Mouse (Mus musculus) heart, embryonic 14.5 days (tissue): Measurements from ENCODE around the gene Gmeb2. TPM values are rescaled to one million over a fixed set of nuclear protein-coding genes. Genes with fewer than 3 reads are reported as not detected.

Source experiments
- ATAC-seq: fragments of 200-750 bp; cut with Nextera tagmentation; 2 replicates; pipeline ENCODE4 v1.8.0; 2017; ENCODE audit warnings: low read depth, moderate TSS enrichment; ENCODE audit not compliant: insufficient number of reproducible peaks, insufficient read depth, low FRiP score
- H3K27ac ChIP-seq, 2 experiments: fragments of 200-500 bp in 1 of 2; fragments of 300-500 bp in 1 of 2; sonication (generic) in 1 of 2; replicated peaks in 1 of 2; 2 replicates each; pipeline ENCODE4 v1.5.1; 2012 to 2014; ENCODE audit warnings: low read depth in 2 of 2, low read length in 2 of 2, control low read depth in 1 of 2, mild to moderate bottlenecking in 1 of 2, mixed read lengths in 1 of 2; ENCODE audit not compliant: control insufficient read depth in 1 of 2, insufficient read depth in 1 of 2
- H3K27me3 ChIP-seq: fragments of 300-500 bp; sonication (generic); 2 replicates; pipeline ENCODE4 v1.6.1; 2014; ENCODE audit warnings: mild to moderate bottlenecking, low read length, control low read depth; ENCODE audit not compliant: control insufficient read depth, insufficient read depth
- H3K36me3 ChIP-seq: fragments of 300-500 bp; sonication (generic); 2 replicates; pipeline ENCODE4 v1.6.1; 2014; ENCODE audit warnings: mild to moderate bottlenecking, control low read depth, low read length, mixed read lengths; ENCODE audit not compliant: control insufficient read depth, insufficient read depth
- H3K4me1 ChIP-seq, 2 experiments: fragments of 200-500 bp in 1 of 2; fragments of 300-500 bp in 1 of 2; sonication (generic) in 1 of 2; 2 replicates each; pipeline ENCODE4 v1.6.1; 2012 to 2014; ENCODE audit warnings: low read length in 2 of 2, control low read depth in 1 of 2, mixed read lengths in 1 of 2; ENCODE audit not compliant: control insufficient read depth in 2 of 2, insufficient read depth in 2 of 2
- H3K4me2 ChIP-seq: fragments of 300-500 bp; sonication (generic); 2 replicates; pipeline ENCODE4 v1.6.1; 2014; ENCODE audit warnings: mild to moderate bottlenecking, low read length
- H3K4me3 ChIP-seq, 2 experiments: fragments of 200-500 bp in 1 of 2; fragments of 300-500 bp in 1 of 2; sonication (generic) in 1 of 2; 2 replicates each; pipeline ENCODE4 v1.5.1; 2012 to 2014; ENCODE audit warnings: low read length in 2 of 2, mild to moderate bottlenecking in 2 of 2, control low read depth in 1 of 2, low read depth in 1 of 2, moderate library complexity in 1 of 2; ENCODE audit not compliant: control insufficient read depth in 1 of 2, insufficient read depth in 1 of 2
- H3K9ac ChIP-seq: fragments of 300-500 bp; sonication (generic); 2 replicates; pipeline ENCODE4 v1.6.1; 2014; ENCODE audit warnings: mild to moderate bottlenecking, low read length
- H3K9me3 ChIP-seq: fragments of 300-500 bp; sonication (generic); 2 replicates; pipeline ENCODE4 v1.6.1; 2016; ENCODE audit warnings: low read length, control low read depth; ENCODE audit not compliant: control insufficient read depth
- WGBS: fragments of 180-500 bp; shearing (Covaris S2); extraction: QIAGEN DNeasy Blood & Tissue Kit; methylation state at CpG from one replicate; pipeline ENCODE4 v1.1.7; 2014; 5-methylcytosine and 5-hydroxymethylcytosine counted together
- polyA plus RNA-seq: library from polyadenylated mRNA; unstranded; fragments of >200 nt; fragmentation: Nextera tagmentation; extraction: Ambion mirVana; gene quantifications from 2 replicates; pipeline ENCODE4 v1.2.1, GENCODE M21; 2014

Gene Gmeb2
- polyA plus RNA-seq, 1 experiment from 2014 or later = 9.1 TPM

DNA sequence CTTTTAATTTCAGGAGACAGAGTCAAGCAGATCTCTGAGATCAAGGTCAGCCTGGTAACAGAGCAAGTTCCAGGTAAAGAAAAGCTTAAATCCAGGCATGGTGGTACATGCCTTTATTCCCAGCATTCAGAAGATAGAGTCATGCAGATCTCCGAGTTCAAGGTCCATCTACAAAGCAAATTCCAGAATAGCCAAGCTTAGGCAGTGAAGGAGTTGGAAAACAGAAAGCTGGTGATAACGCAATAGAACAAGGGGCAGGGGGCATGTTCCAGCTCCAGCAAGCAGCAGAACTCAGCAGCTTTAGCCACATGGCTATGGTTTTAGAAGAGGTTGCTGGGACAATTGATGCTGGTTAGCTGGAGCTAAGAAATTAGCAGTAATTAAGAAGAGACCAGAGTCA lies 62.8 kb downstream of the Gmeb2 start:
- Histone ChIP-seq H3K9me3 (no peaks in the 10 kb centered on the region), H3K4me1 (peaks cover 4 to 5% of the 10 kb centered on the region in 2 experiments; a peak in 2 of 4 replicates), H3K27ac (no peak overlapping the region), H3K9ac (no peak overlapping the region), H3K4me2 (no peak overlapping the region), H3K36me3 (no peaks in the 10 kb centered on the region), H3K27me3 (no peaks in the 10 kb centered on the region), H3K4me3 (no peak overlapping the region)
- ATAC-seq = no peak
- 72% methylated on average over 2 of the region's 2 CpGs for WGBS

- Histone ChIP-seq H3K4me1 (peaks cover 8 to 11% of the 10 kb centered on the region in 2 experiments; a peak in 3 of 4 replicates), H3K4me3 (peak overlapping the region in 1 of 2 experiments; percentile 35; a peak in 2 of 4 replicates), H3K4me2 (peak overlapping the region; percentile 70), H3K27me3 (peaks cover 4% of the 10 kb centered on the region; the same call in 1 of the 2 replicates), H3K27ac (0 out of 4 replicates have a peak overlapping the region, but pooled peaks of 1 of the 2 experiments have one; percentile 1), H3K36me3 (no peaks in the 10 kb centered on the region), H3K9me3 (no peaks in the 10 kb centered on the region), H3K9ac (0 out of 2 replicates have a peak overlapping the region, but pooled peaks have one; percentile 28)
- WGBS = 64% methylated on average over 2 of the region's 2 CpGs
- ATAC-seq = no peak
Observed at GRCm38 (mm10) chr2:181220361-181220760, 67.5 kb downstream of the Gmeb2 start.

- peak within 1 kb of the TSS; percentile 11 to 35; a peak in 3 of 4 replicates for H3K4me3 ChIP-seq
- peak within 1 kb of the TSS in 1 of 2 experiments; percentile 34; a peak in 1 of 4 replicates for H3K27ac ChIP-seq
- peaks cover 8 to 11% of the 10 kb centered on the region in 2 experiments; a peak in 3 of 4 replicates for H3K4me1 ChIP-seq
- H3K4me2 ChIP-seq = peak within 1 kb of the TSS; percentile 70
- H3K9ac ChIP-seq = peak within 1 kb of the TSS; percentile 28; the same call in 1 of the 2 replicates
- H3K36me3 ChIP-seq = no peaks in the 10 kb centered on the region
- peak; percentile 79 for ATAC-seq
- 3% methylated on average over 25 of the region's 25 CpGs for WGBS
- H3K9me3 ChIP-seq = no peaks in the 10 kb centered on the region
- peaks cover 4% of the 10 kb centered on the region; the same call in 1 of the 2 replicates for H3K27me3 ChIP-seq
Observed at GRCm38 (mm10) chr2:181219538-181220216, 68.2 kb downstream of the Gmeb2 start, which contains the start of gene Fndc11. Gene Fndc11 (plus strand): TSS chr2:181220013.

DNA sequence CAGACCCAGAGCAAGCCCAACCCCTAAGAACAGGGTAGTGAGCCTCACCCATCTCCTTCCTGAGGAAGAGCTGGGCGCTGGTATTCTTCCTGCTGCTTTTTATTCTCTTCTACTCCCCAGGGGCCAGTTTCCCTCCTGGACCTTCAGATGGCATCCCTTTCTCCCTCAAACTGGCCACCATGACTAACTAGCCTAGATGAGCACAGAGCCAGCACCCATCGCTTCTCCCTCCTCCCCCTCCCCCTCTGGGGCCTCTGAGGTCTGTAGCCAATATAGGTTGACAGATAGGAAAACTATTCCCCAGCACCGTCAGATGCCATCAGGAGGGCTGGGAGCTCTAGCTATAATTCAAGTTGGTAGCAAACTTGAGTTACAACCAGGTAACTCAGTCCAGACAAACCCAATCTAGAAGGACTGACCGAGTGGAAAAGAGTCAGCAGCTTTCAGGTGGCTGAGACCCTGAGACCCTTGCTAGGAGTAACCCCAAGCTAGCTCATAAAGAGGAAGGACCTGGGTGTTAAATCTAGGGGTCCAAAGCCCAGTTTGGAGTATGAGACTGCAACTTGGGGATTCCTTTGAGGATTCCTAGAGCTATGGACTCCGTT lies 68.9 kb downstream of the Gmeb2 start:
- H3K9ac ChIP-seq = no peak overlapping the region
- no peak overlapping the region for H3K27ac ChIP-seq
- H3K27me3 ChIP-seq = peaks cover 10% of the 10 kb centered on the region
- no peaks in the 10 kb centered on the region for H3K9me3 ChIP-seq
- ATAC-seq = no peak
- H3K36me3 ChIP-seq = no peaks in the 10 kb centered on the region
- 56% methylated on average over 5 of the region's 5 CpGs for whole genome bisulfite sequencing
- H3K4me3 ChIP-seq = no peak overlapping the region
- H3K4me2 ChIP-seq = 0 out of 2 replicates have a peak overlapping the region, but pooled peaks have one; percentile 70
- peaks cover 8 to 11% of the 10 kb centered on the region in 2 experiments; a peak in 3 of 4 replicates for H3K4me1 ChIP-seq

GRCm38 (mm10) chr2:181216037-181216436 lies 71.8 kb downstream of the Gmeb2 start:
- no peak overlapping the region for H3K9ac ChIP-seq
- H3K4me2 ChIP-seq = no peak overlapping the region
- H3K4me3 ChIP-seq = no peak overlapping the region
- H3K27me3 ChIP-seq = peaks cover 39% of the 10 kb centered on the region
- peaks cover 8 to 17% of the 10 kb centered on the region in 2 experiments; a peak in 3 of 4 replicates for H3K4me1 ChIP-seq
- H3K27ac ChIP-seq = no peak overlapping the region
- no peak for ATAC-seq
- 85% methylated on average over 6 of the region's 6 CpGs for WGBS
- H3K36me3 ChIP-seq = no peaks in the 10 kb centered on the region
- no peaks in the 10 kb centered on the region for H3K9me3 ChIP-seq

GRCm38 (mm10) chr2:181213021-181213445 lies 74.8 kb downstream of the Gmeb2 start, which contains the start of gene Srms:
Gene Srms (minus strand): TSS chr2:181213185.
- Histone ChIP-seq H3K4me1 (peaks cover 0 to 7% of the 10 kb centered on the region in 2 experiments; a peak in 2 of 4 replicates), H3K4me3 (peak within 1 kb of the TSS; percentile 21 to 33), H3K27me3 (peaks cover 52% of the 10 kb centered on the region), H3K4me2 (peak within 1 kb of the TSS; percentile 61), H3K9me3 (no peaks in the 10 kb centered on the region), H3K36me3 (no peaks in the 10 kb centered on the region), H3K9ac (peak within 1 kb of the TSS; percentile 53; the same call in 1 of the 2 replicates), H3K27ac (no peak within 1 kb of the TSS)
- 3% methylated on average over 17 of the region's 17 CpGs for WGBS
- ATAC-seq = no peak

- Histone ChIP-seq H3K4me1 (peaks cover 0 to 7% of the 10 kb centered on the region in 2 experiments; a peak in 2 of 4 replicates), H3K9me3 (no peaks in the 10 kb centered on the region), H3K36me3 (no peaks in the 10 kb centered on the region), H3K9ac (peak overlapping the region; percentile 53; the same call in 1 of the 2 replicates), H3K4me2 (peak overlapping the region; percentile 61), H3K4me3 (peak overlapping the region; percentile 21 to 33), H3K27ac (no peak overlapping the region), H3K27me3 (peaks cover 52% of the 10 kb centered on the region)
- WGBS = 4% methylated on average over 34 of the region's 34 CpGs
- ATAC-seq = no peak
Observed at GRCm38 (mm10) chr2:181212389-181213020, 75.3 kb downstream of the Gmeb2 start.
